Mouse (Mus musculus) spleen, adult 10 weeks (tissue): ENCODE results near the gene Cyp2b10. TPM values are rescaled to one million over a fixed set of nuclear protein-coding genes. Genes with fewer than 3 reads are reported as not detected.

Source experiments
- polyA plus RNA-seq: library from polyadenylated mRNA; stranded (reverse); fragments of 350-450 nt; fragmentation: Illumina TruSeq; extraction: RNeasy Lipid Tissue Mini Kit (QIAGEN cat#74804); gene quantifications from one replicate; pipeline ENCODE4 v1.2.3, GENCODE M21; 2015; ENCODE audit warnings: low replicate concordance; ENCODE audit not compliant: insufficient read depth

Cyp2b10 gene
- 0.15 TPM for polyA plus RNA-seq

GRCm38 (mm10) chr7:25897411-25897810, at the start of gene Cyp2b10:
Gene Cyp2b10, plus strand, starts transcription at chr7:25897620.

Other genes starting within 250 kb of the Cyp2b10 start
- gene Bckdha, start 238.6 kb upstream of the Cyp2b10 start, polyA plus RNA-seq: 4.6 TPM
- 15.9 TPM for gene Exosc5, start 238.5 kb upstream of the Cyp2b10 start, polyA plus RNA-seq
- 0.47 TPM for gene Tmem91, start 222.5 kb upstream of the Cyp2b10 start, polyA plus RNA-seq
- 9.7 TPM for gene B9d2, start 216.8 kb upstream of the Cyp2b10 start, polyA plus RNA-seq
- 91.7 TPM for gene Tgfb1, start 210.6 kb upstream of the Cyp2b10 start, polyA plus RNA-seq
- 33.3 TPM for gene Ccdc97, start 178.5 kb upstream of the Cyp2b10 start, polyA plus RNA-seq
- gene Hnrnpul1, start 142.9 kb upstream of the Cyp2b10 start, polyA plus RNA-seq: 94.5 TPM
- gene Axl, start 108.9 kb upstream of the Cyp2b10 start, polyA plus RNA-seq: 106 TPM
- gene Cyp2s1, start 80.7 kb upstream of the Cyp2b10 start, polyA plus RNA-seq: 2.3 TPM
- not detected for gene Cyp2b13, start 163.9 kb downstream of the Cyp2b10 start, polyA plus RNA-seq